ENCODE assay signal across 11 mouse cellular contexts in the genomic region with DNA sequence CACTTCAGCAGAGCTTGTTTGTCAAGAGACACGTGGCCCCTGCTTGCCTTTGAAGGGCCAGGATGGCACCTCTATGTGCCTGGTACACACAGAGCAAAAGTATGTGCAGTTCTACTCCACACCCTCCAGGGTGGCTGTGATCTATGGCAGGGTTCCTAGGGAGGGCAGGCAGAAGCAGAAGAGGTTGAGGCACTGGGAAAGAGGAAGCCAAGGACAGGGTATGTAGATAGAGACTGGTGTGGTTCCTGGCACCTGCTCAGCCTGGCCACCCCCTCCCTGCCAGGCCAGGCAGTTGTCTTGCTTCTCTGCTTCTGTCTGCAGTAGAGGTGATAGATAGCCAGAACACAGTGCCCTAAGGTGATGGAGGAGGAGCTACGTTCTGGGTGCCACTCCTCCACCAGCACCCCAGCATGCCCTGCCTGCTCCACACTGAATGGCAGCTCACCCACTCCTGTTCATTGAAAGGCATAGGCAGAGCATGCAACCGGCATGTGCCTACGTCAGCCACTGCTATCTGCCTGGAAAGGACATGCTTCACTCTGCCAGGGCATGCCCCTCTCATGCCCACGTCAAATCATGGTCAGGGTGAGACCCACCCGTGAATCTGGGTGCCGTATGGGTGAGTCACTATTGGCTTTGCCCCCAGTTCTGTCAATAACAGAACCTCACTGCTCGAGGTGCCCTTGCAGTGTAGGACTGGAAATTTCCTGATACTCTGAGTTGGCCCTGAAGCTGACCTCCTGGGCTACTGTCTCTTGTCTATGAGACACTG. TPM values are rescaled to one million over a fixed set of nuclear protein-coding genes. Genes with fewer than 3 reads are reported as not detected.
DNase-seq lines count a peak whose midpoint lies in the region; ATAC-seq and TF ChIP-seq lines count a peak whose summit lies in the region.
"Had no signal": no experiment of that assay in that cellular context is flagged by ENCODE, and none has a peak within 500 bp of the region (broad histone marks: within the 10 kb centered on the region; RNA-seq: fewer than 3 reads in every experiment).

No protein-coding gene starts in this region.

- TF ChIP-seq POLR2A in MEL (IDR thresholded peaks at IDR 0.05; ENCODE audit: control insufficient read depth in 1 of 2, insufficient read depth in 1 of 2, low read depth in 1 of 2, low read length in 2 of 2, poor library complexity in 1 of 2), result no peak

- no peak for TF ChIP-seq EP300 in MEL (IDR thresholded peaks at IDR 0.05; ENCODE audit: low read depth in 1 of 2, low read length in 2 of 2)

- no peak overlapping the region for H3K4me2 ChIP-seq in kidney, embryonic 14.5 days (replicated peaks; ENCODE audit: low read depth, low read length)
- H3K4me2 ChIP-seq in hindbrain, embryonic 13.5 days, result no peak overlapping the region
- H3K4me2 ChIP-seq: embryonic facial prominence, embryonic 13.5 days had no signal

- no peak for TF ChIP-seq RAD21 in MEL (IDR thresholded peaks at IDR 0.05; ENCODE audit: low read depth, low read length)

- no peaks in the 10 kb centered on the region for H3K4me1 ChIP-seq in kidney, embryonic 14.5 days (ENCODE audit: control insufficient read depth, insufficient read depth, low read length)
- H3K4me1 ChIP-seq in MEL (ENCODE audit: control insufficient read depth in 1 of 2, insufficient read depth in 2 of 2, low read length in 2 of 2), result no peaks in the 10 kb centered on the region
- H3K4me1 ChIP-seq in embryonic facial prominence, embryonic 10.5 days, result no peaks in the 10 kb centered on the region
- no peaks in the 10 kb centered on the region for H3K4me1 ChIP-seq in hindbrain, embryonic 13.5 days (replicated peaks)
- H3K4me1 ChIP-seq: embryonic facial prominence, embryonic 13.5 days had no signal

- no peak overlapping the region for H3K9ac ChIP-seq in kidney, embryonic 14.5 days (ENCODE audit: low read depth, low read length)
- no peak overlapping the region for H3K9ac ChIP-seq in MEL (ENCODE audit: control insufficient read depth, low read depth, low read length, poor library complexity, severe bottlenecking)
- no peak overlapping the region for H3K9ac ChIP-seq in hindbrain, embryonic 13.5 days
- H3K9ac ChIP-seq: embryonic facial prominence, embryonic 13.5 days had no signal

- 70% methylated on average over 8 of the region's 8 CpGs for WGBS in kidney, embryonic 14.5 days
- 78% methylated on average over 8 of the region's 8 CpGs for WGBS in embryonic facial prominence, embryonic 10.5 days
- 77% methylated on average over 8 of the region's 8 CpGs for WGBS in hindbrain, embryonic 13.5 days

- no peaks in the 10 kb centered on the region for H3K9me3 ChIP-seq in kidney, embryonic 14.5 days (ENCODE audit: control insufficient read depth, low read length)
- no peaks in the 10 kb centered on the region for H3K9me3 ChIP-seq in MEL (replicated peaks; ENCODE audit: insufficient read depth, low read length)
- no peaks in the 10 kb centered on the region for H3K9me3 ChIP-seq in embryonic facial prominence, embryonic 10.5 days
- no peaks in the 10 kb centered on the region for H3K9me3 ChIP-seq in hindbrain, embryonic 13.5 days
- H3K9me3 ChIP-seq: embryonic facial prominence, embryonic 13.5 days had no signal

- no peak overlapping the region for H3K4me3 ChIP-seq in kidney, embryonic 14.5 days (ENCODE audit: low read length)
- no peak overlapping the region for H3K4me3 ChIP-seq in MEL (ENCODE audit: control insufficient read depth in 1 of 2, insufficient read depth in 1 of 2, low read depth in 2 of 2, low read length in 2 of 2)
- H3K4me3 ChIP-seq in embryonic facial prominence, embryonic 10.5 days, result no peak overlapping the region
- no peak overlapping the region for H3K4me3 ChIP-seq in hindbrain, embryonic 13.5 days
- H3K4me3 ChIP-seq: embryonic facial prominence, embryonic 13.5 days had no signal

- H3K36me3 ChIP-seq in kidney, embryonic 14.5 days (ENCODE audit: control insufficient read depth, insufficient read depth, low read length), result no peaks in the 10 kb centered on the region
- no peaks in the 10 kb centered on the region for H3K36me3 ChIP-seq in MEL (ENCODE audit: control insufficient read depth in 1 of 2, insufficient read depth in 2 of 2, low read length in 2 of 2)
- no peaks in the 10 kb centered on the region for H3K36me3 ChIP-seq in embryonic facial prominence, embryonic 10.5 days (replicated peaks)
- no peaks in the 10 kb centered on the region for H3K36me3 ChIP-seq in hindbrain, embryonic 13.5 days
- H3K36me3 ChIP-seq: embryonic facial prominence, embryonic 13.5 days had no signal

- peak; percentile 39; the same call in 1 of the 2 replicates for ATAC-seq in kidney, embryonic 14.5 days (ENCODE audit: low FRiP score, low TSS enrichment)
- peak; percentile 66 for ATAC-seq in monocyte, adult 5-6 weeks (replicated peaks; ENCODE audit: insufficient number of reproducible peaks, low FRiP score, low TSS enrichment, poor library complexity, severe bottlenecking)
- no peak for ATAC-seq in hindbrain, embryonic 13.5 days (ENCODE audit: low FRiP score)

- H3K79me2 ChIP-seq in MEL (ENCODE audit: control insufficient read depth, insufficient read depth, low read length, poor library complexity), result no peaks in the 10 kb centered on the region

- H3K27ac ChIP-seq in kidney, embryonic 14.5 days (ENCODE audit: low read depth, low read length), result no peak overlapping the region
- no peak overlapping the region for H3K27ac ChIP-seq in MEL (ENCODE audit: control insufficient read depth, low read depth, low read length)
- H3K27ac ChIP-seq in embryonic facial prominence, embryonic 10.5 days (replicated peaks), result peak overlapping the region; percentile 30; the same call in 1 of the 2 replicates
- no peak overlapping the region for H3K27ac ChIP-seq in hindbrain, embryonic 13.5 days
- H3K27ac ChIP-seq: embryonic facial prominence, embryonic 13.5 days had no signal

- no peaks in the 10 kb centered on the region for H3K27me3 ChIP-seq in kidney, embryonic 14.5 days (ENCODE audit: control insufficient read depth, insufficient read depth, low read length)
- H3K27me3 ChIP-seq in MEL (ENCODE audit: control insufficient read depth in 1 of 2, insufficient read depth in 2 of 2, low read length in 2 of 2), result no peaks in the 10 kb centered on the region
- H3K27me3 ChIP-seq in embryonic facial prominence, embryonic 10.5 days (replicated peaks; ENCODE audit: low read depth, poor library complexity, severe bottlenecking), result 0 out of 2 replicates have a peak, but pooled peaks cover 5% of the 10 kb centered on the region
- 0 out of 2 replicates have a peak, but pooled peaks cover 4% of the 10 kb centered on the region for H3K27me3 ChIP-seq in hindbrain, embryonic 13.5 days
- H3K27me3 ChIP-seq: embryonic facial prominence, embryonic 13.5 days had no signal

- TF ChIP-seq CTCF in MEL (IDR thresholded peaks at IDR 0.05 in 2 of 3, conservative IDR thresholded peaks at IDR 0.05 in 1 of 3; ENCODE audit: control insufficient read depth in 1 of 3, insufficient read depth in 1 of 3, low read depth in 2 of 3, low read length in 3 of 3, poor library complexity in 1 of 3, severe bottlenecking in 1 of 3), result no peak

- DNase-seq in kidney, postnatal 4 days, result no peak
- DNase-seq in MEL (ENCODE audit: low read depth, low spot score) (peak; percentile 2), adipocyte (ENCODE audit: low spot score) (no peak)
- no peak for DNase-seq in embryonic facial prominence, embryonic 10.5 days (ENCODE audit: low spot score)
- no peak for DNase-seq in cerebellum, adult 9-10 months
- DNase-seq: kidney, adult 18-20 months; right cerebral cortex, postnatal 25 days had no signal

TF ChIP-seq in MEL, 35 proteins besides CTCF, POLR2A, EP300 and RAD21:
- no peak for TF ChIP-seq ZC3H11A (IDR thresholded peaks at IDR 0.05; ENCODE audit: low read depth, low read length)
- TF ChIP-seq TCF12 (IDR thresholded peaks at IDR 0.05; ENCODE audit: low read depth, low read length), result no peak
- TF ChIP-seq JUND (IDR thresholded peaks at IDR 0.05; ENCODE audit: low read depth, low read length), result no peak
- TF ChIP-seq ELF1 (IDR thresholded peaks at IDR 0.05; ENCODE audit: low read depth, low read length), result no peak
- no peak for TF ChIP-seq CHD2 (IDR thresholded peaks at IDR 0.05; ENCODE audit: low read length)
- TF ChIP-seq CHD1 (IDR thresholded peaks at IDR 0.05; ENCODE audit: low read depth, low read length), result no peak
- no peak for TF ChIP-seq HCFC1 (IDR thresholded peaks at IDR 0.05; ENCODE audit: low read depth, low read length)
- TF ChIP-seq MAFK (IDR thresholded peaks at IDR 0.05; ENCODE audit: borderline replicate concordance, low read depth, low read length), result no peak
- no peak for TF ChIP-seq MXI1 (IDR thresholded peaks at IDR 0.05; ENCODE audit: low read depth, low read length)
- TF ChIP-seq ZKSCAN1 (IDR thresholded peaks at IDR 0.05; ENCODE audit: low read depth, low read length), result no peak
- TF ChIP-seq MAX (IDR thresholded peaks at IDR 0.05; ENCODE audit: low read length), result no peak
- TF ChIP-seq ZMIZ1 (IDR thresholded peaks at IDR 0.05; ENCODE audit: low read depth, low read length), result no peak
- TF ChIP-seq MEF2A (IDR thresholded peaks at IDR 0.05; ENCODE audit: extremely low read depth, insufficient replicate concordance, low read depth, low read length, poor library complexity, severe bottlenecking), result no peak
- no peak for TF ChIP-seq MYB (IDR thresholded peaks at IDR 0.05; ENCODE audit: low read depth, low read length)

RNA-seq across cellular contexts. Expression of a gene that starts 31.5 kb away (rescaled TPM):
- 231 and 315 TPM in 2 replicates for polyA plus RNA-seq in kidney, embryonic 14.5 days (2014; fragmentation: Nextera tagmentation; extraction: Ambion mirVana)
- total RNA-seq in MEL (2012; rRNA removed), result 0.08 and 0.13 TPM in 2 replicates
- under 1 TPM in 1 of 2 experiments, not detected in 1; 0.38 TPM for polyA plus RNA-seq in MEL (2012; ENCODE audit: insufficient read depth in 1 of 2, insufficient read length in 2 of 2, low read depth in 1 of 2, low replicate concordance in 2 of 2, missing spikeins in 1 of 2)
- 191 and 194 TPM in 2 replicates for polyA plus RNA-seq in embryonic facial prominence, embryonic 10.5 days (2016; fragmentation: Nextera tagmentation; extraction: Ambion mirVana)
- total RNA-seq in monocyte, adult 5-6 weeks (2017), result 1.1 to 5.5 TPM (median 1.7 TPM) in 3 replicates
- 51.2 and 54.9 TPM in 2 replicates for polyA plus RNA-seq in hindbrain, embryonic 13.5 days (2015; fragmentation: Nextera tagmentation; extraction: Ambion mirVana)

RNA-seq across cellular contexts. Expression of a gene that starts 56.3 kb away (rescaled TPM):
- 19.2 and 20.3 TPM in 2 replicates for polyA plus RNA-seq in kidney, embryonic 14.5 days (2014; fragmentation: Nextera tagmentation; extraction: Ambion mirVana)
- total RNA-seq in MEL (2012; rRNA removed), result 10.5 and 18.1 TPM in 2 replicates
- polyA plus RNA-seq in MEL (2012; ENCODE audit: insufficient read depth in 1 of 2, insufficient read length in 2 of 2, low read depth in 1 of 2, low replicate concordance in 2 of 2, missing spikeins in 1 of 2), result 10 to 100 TPM in 1 of 2 experiments, not detected in 1; 18.4 TPM
- polyA plus RNA-seq in embryonic facial prominence, embryonic 10.5 days (2016; fragmentation: Nextera tagmentation; extraction: Ambion mirVana), result 25.4 and 26.0 TPM in 2 replicates
- 31.6 to 57.8 TPM (median 50.1 TPM) in 3 replicates for total RNA-seq in monocyte, adult 5-6 weeks (2017)
- polyA plus RNA-seq in hindbrain, embryonic 13.5 days (2015; fragmentation: Nextera tagmentation; extraction: Ambion mirVana), result 33.8 and 38.4 TPM in 2 replicates

Comparison
In these comparisons a context has a peak if more than half of its experiments do, and no peak if none do; other contexts are left out.
1. RNA of a gene that starts 31.5 kb away (polyA plus RNA-seq): 231 to 315 TPM in kidney, embryonic 14.5 days, 191 to 194 TPM in embryonic facial prominence, embryonic 10.5 days and 51.2 to 54.9 TPM in hindbrain, embryonic 13.5 days; 0.38 TPM in MEL; every median in the first group is over 10 times any median in the second.